Mouse (Mus musculus) cerebellum, postnatal 10 days (tissue): ENCODE results near the gene B230307C23Rik.
A peak's percentile ranks its signal among the peaks of the same experiment; 100 is the strongest.
"Not testable (repeated sequence)": the region's sequence is repeated elsewhere in the genome, so short reads cannot be mapped to it uniquely, and the experiment has no call there.

Experiments
- DNase-seq, 2 experiments: peaks; one replicate each; pipeline ENCODE4 v3.0.0; 2021; ENCODE audit warnings: mixed read lengths in 2 of 2

B230307C23Rik gene

GRCm38 (mm10) chr16:98022657-98023345 lies 25.7 kb downstream of the B230307C23Rik start:
- no peak for DNase-seq

- not testable (repeated sequence) for DNase-seq
These were observed 29.1 kb downstream of the B230307C23Rik start for GRCm38 (mm10) chr16:98026186-98026585.

DNA sequence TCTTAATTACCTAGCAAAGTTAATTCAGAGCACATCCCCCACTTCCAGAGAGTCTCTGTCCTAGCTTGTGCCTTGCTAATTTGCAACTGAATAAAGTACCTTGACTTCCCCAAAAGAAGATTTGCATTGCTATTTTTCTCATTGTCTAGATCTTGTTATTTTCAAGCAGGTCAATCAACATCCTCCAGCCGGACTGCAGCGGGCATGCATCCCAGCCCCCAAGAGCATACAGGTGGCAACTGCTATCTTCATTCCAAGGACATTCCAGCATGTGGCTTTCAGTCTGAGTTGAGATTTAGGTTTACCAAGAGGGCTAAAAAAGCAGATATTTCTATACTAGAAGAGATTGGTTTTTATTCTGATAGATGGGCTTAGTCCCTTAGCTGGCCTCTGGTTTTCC lies 37.9 kb downstream of the B230307C23Rik start:
- DNase-seq, result not testable (repeated sequence)

DNA sequence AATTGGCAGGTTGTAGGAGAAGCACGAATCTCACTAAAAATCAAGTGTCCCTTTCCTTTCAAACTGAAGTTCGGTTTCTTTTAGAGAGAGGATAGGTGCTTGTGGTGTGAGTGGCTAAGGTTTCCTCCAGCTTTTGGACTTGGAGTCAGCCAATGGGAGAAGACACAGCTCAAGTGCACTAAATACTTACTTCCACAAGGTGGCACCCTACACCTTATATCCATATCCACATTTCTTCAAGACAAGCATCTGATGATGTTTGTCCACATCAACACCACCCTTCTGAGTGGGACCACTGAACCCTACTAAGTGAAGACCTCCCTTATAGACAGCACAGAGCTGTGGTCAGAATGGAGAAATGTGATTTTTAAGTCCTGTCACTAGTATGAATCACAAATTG lies 44.6 kb downstream of the B230307C23Rik start:
- peak; percentile 24 to 30 for DNase-seq

GRCm38 (mm10) chr16:98079382-98079781 lies 82.3 kb downstream of the B230307C23Rik start:
- DNase-seq, result not testable (repeated sequence)

DNA sequence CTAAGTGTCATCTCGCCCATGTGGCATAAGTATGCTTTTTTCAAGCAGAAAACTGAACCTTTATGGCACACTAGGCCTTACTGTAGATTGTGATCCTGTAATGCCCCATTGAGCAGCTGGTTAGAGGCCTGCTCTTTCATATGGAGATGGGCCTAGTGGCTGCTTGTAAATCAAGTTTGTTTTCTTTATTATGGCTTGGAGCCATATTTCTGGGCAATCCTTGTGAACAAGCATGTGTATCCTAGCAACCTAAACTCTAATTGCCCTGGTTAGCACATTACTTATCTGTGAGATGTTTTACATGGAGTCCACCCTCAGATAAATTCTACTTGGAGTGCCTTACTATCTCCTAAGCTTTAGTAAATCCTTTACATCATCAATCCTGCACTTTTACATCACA lies 84.0 kb downstream of the B230307C23Rik start:
- not testable (repeated sequence) for DNase-seq
